Mouse (Mus musculus) small intestine, adult 2 months (tissue): ENCODE measurements at regions not wholly inside any gene's neighbourhood (a gene's known extent, or its start where the extent isn't known, plus 50 kb on each side); places are given as distances from the start of the nearest gene placed in this dataset.

ENCODE experiments used
- CTCF ChIP-seq: fragments of 200-500 bp; IDR thresholded peaks from 2 replicates; pipeline ENCODE4 v1.5.1; 2012; ENCODE audit warnings: low read depth, mild to moderate bottlenecking, control low read depth, inconsistent platforms, low read length, moderate library complexity, mixed read lengths; ENCODE audit not compliant: insufficient replicate concordance, insufficient read length; ENCODE audit errors: extremely low read depth
- POLR2A ChIP-seq: fragments of 200-500 bp; IDR thresholded peaks from 2 replicates; pipeline ENCODE4 v1.6.1; 2012; ENCODE audit warnings: low read depth, mild to moderate bottlenecking, control low read depth, inconsistent platforms, low read length, moderate library complexity

DNA sequence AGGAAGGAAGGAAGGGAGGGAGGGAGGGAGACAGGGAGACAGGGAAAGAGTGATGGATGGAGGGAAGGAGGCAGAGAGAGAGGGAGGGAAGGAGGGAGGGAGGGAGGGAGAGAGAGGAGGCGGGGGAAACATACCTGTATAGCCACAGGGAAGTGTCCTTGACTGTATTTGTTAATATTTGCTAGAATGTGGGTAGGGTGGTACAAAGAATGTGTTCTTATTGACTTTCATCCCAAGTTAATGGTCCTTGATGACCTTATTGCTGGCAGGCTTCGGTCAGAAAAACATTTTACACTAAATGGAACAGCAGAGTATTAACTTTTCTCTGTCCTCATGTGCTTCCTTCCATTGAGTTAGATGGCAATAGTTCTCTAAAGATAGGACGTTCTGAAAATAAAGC, 171.0 kb upstream of the Ctnnb1 start:
- no peak for TF ChIP-seq POLR2A
- no peak for TF ChIP-seq CTCF
